Mouse (Mus musculus) forebrain, postnatal 0 days (tissue): ENCODE measurements around the gene Slc2a4. TPM values are rescaled to one million over a fixed set of nuclear protein-coding genes. Genes with fewer than 3 reads are reported as not detected.
A peak's percentile ranks its signal among the peaks of the same experiment; 100 is the strongest.

Experiments
- ATAC-seq: fragments of 200-750 bp; cut with Nextera tagmentation; 2 replicates; pipeline ENCODE4 v1.8.0; 2017; ENCODE audit warnings: mild to moderate bottlenecking, moderate library complexity
- DNase-seq: peaks from one replicate; pipeline ENCODE4 v3.0.0-alpha.2; 2015
- H3K27ac ChIP-seq: fragments of 300-500 bp; sonication (generic); 2 replicates; pipeline ENCODE4 v1.5.1; 2014; ENCODE audit warnings: low read depth, mild to moderate bottlenecking, antibody characterized with exemption, low read length, moderate library complexity, mixed read lengths
- H3K27me3 ChIP-seq: fragments of 300-500 bp; sonication (generic); 2 replicates; pipeline ENCODE4 v1.6.1; 2014; ENCODE audit warnings: mild to moderate bottlenecking, low read length, mixed read lengths; ENCODE audit not compliant: insufficient read depth
- H3K36me3 ChIP-seq: fragments of 300-500 bp; sonication (generic); 2 replicates; pipeline ENCODE4 v1.6.1; 2014; ENCODE audit warnings: mild to moderate bottlenecking, moderate library complexity; ENCODE audit not compliant: insufficient read depth
- H3K4me1 ChIP-seq: fragments of 300-500 bp; sonication (generic); 2 replicates; pipeline ENCODE4 v1.6.1; 2014; ENCODE audit warnings: antibody characterized with exemption; ENCODE audit not compliant: insufficient read depth
- H3K4me2 ChIP-seq: fragments of 300-500 bp; sonication (generic); 2 replicates; pipeline ENCODE4 v1.6.1; 2014; ENCODE audit warnings: low read depth, mild to moderate bottlenecking, moderate library complexity
- H3K4me3 ChIP-seq: fragments of 300-500 bp; sonication (generic); 2 replicates; pipeline ENCODE4 v1.5.1; 2014; ENCODE audit warnings: low read depth, low read length, mixed read lengths
- H3K9ac ChIP-seq: fragments of 300-500 bp; sonication (generic); 2 replicates; pipeline ENCODE4 v1.6.1; 2014; ENCODE audit warnings: mild to moderate bottlenecking
- H3K9me3 ChIP-seq: fragments of 300-500 bp; sonication (generic); 2 replicates; pipeline ENCODE4 v1.6.1; 2016; ENCODE audit warnings: low read length
- CTCF ChIP-seq: sonication (generic); IDR thresholded peaks from 2 replicates; pipeline ENCODE4 v1.5.1; 2016; ENCODE audit warnings: antibody characterized with exemption, control low read depth, low read depth
- WGBS: fragments of 180-500 bp; shearing (Covaris S2); extraction: QIAGEN DNeasy Blood & Tissue Kit; methylation state at CpG from one replicate; pipeline ENCODE4 v1.1.7; 2014; 5-methylcytosine and 5-hydroxymethylcytosine counted together
- polyA plus RNA-seq: library from polyadenylated mRNA; unstranded; fragments of >200 nt; fragmentation: Nextera tagmentation; extraction: Ambion mirVana; gene quantifications from 2 replicates; pipeline ENCODE4 v1.2.1, GENCODE M21; 2015
- total RNA-seq: library from RNA; depleted of rRNA; stranded (reverse); fragments of >200 nt; gene quantifications from 2 replicates; pipeline ENCODE4 v1.2.3, GENCODE M21; 2014

The Slc2a4 gene
- total and polyA plus RNA-seq, 2 experiments from 2014 or later, result 3.5 to 7.8 TPM

DNA sequence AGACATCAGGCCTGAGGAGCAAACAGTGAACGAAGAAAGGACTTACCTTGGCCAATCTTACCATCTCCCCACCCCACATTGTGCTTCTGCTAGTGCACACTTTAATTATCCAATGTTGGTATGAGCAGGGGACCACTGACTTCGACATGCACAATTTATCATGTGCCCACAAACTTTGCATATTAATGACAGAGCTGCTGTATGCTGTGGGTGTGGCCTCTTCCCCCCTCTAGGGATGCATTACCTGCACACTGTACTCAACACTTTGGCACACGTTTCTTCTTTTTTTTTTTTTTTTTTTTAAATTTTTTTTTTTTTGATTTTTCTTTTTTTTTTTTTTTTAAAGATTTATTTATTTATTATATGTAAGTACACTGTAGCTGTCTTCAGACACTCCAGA is 22.8 kb upstream of the Slc2a4 start:
- Histone ChIP-seq H3K4me2 (no peak overlapping the region), H3K4me1 (0 out of 2 replicates have a peak, but pooled peaks cover 3% of the 10 kb centered on the region), H3K9ac (no peak overlapping the region), H3K36me3 (peaks cover 68% of the 10 kb centered on the region), H3K27ac (no peak overlapping the region), H3K9me3 (no peaks in the 10 kb centered on the region), H3K4me3 (no peak overlapping the region), H3K27me3 (peaks cover 18% of the 10 kb centered on the region; the same call in 1 of the 2 replicates)
- ATAC-seq (no peak), DNase-seq (no peak)
- TF ChIP-seq CTCF, result no peak
- 84% methylated on average over 3 of the region's 3 CpGs for WGBS

DNA sequence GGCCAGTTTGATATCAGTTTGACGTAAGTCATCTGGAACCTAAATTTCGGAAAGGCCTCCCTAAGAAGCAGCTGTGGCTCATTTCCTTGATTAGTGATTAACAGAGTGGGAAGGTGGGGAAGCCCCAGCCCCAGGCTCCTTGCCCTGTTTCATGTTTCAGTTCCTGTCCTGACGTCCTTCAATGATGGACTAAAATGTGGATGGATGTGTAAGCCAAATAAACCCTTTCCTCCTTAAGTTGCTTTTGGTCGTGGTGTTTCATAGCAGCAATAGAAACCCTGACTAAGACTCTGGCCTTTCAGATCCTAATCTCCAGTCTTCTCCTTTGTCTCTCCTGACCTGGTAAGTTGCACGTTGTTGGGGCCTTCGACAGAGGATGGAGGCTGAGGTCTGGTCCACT is 22.2 kb upstream of the Slc2a4 start:
- H3K9me3 ChIP-seq, result no peaks in the 10 kb centered on the region
- ATAC-seq, result no peak
- WGBS, result 90% methylated on average over 6 of the region's 6 CpGs
- H3K27ac ChIP-seq, result no peak overlapping the region
- peaks cover 23% of the 10 kb centered on the region for H3K27me3 ChIP-seq
- no peak for TF ChIP-seq CTCF
- 0 out of 2 replicates have a peak, but pooled peaks cover 3% of the 10 kb centered on the region for H3K4me1 ChIP-seq
- no peak overlapping the region for H3K4me2 ChIP-seq
- H3K4me3 ChIP-seq, result no peak overlapping the region
- H3K9ac ChIP-seq, result no peak overlapping the region
- no peak for DNase-seq
- H3K36me3 ChIP-seq, result peaks cover 64% of the 10 kb centered on the region

GRCm38 (mm10) chr11:69968793-69969192 is 20.8 kb upstream of the Slc2a4 start:
- no peak for TF ChIP-seq CTCF
- Histone ChIP-seq H3K4me2 (no peak overlapping the region), H3K27me3 (peaks cover 35% of the 10 kb centered on the region), H3K4me1 (0 out of 2 replicates have a peak, but pooled peaks cover 3% of the 10 kb centered on the region), H3K9me3 (no peaks in the 10 kb centered on the region), H3K36me3 (peaks cover 49% of the 10 kb centered on the region), H3K27ac (no peak overlapping the region), H3K9ac (no peak overlapping the region), H3K4me3 (no peak overlapping the region)
- ATAC-seq (no peak), DNase-seq (no peak)
- 92% methylated on average over 4 of the region's 4 CpGs for WGBS

- peak; percentile 16; the same call in 1 of the 2 replicates for ATAC-seq
- no peak overlapping the region for H3K9ac ChIP-seq
- DNase-seq, result no peak
- WGBS, result 37% methylated on average over 17 of the region's 17 CpGs
- 0 out of 2 replicates have a peak, but pooled peaks cover 3% of the 10 kb centered on the region for H3K4me1 ChIP-seq
- TF ChIP-seq CTCF, result no peak
- H3K4me3 ChIP-seq, result peak overlapping the region; percentile 24; the same call in 1 of the 2 replicates
- peaks cover 33% of the 10 kb centered on the region for H3K36me3 ChIP-seq
- no peaks in the 10 kb centered on the region for H3K9me3 ChIP-seq
- H3K4me2 ChIP-seq, result peak overlapping the region; percentile 35
- H3K27me3 ChIP-seq, result peaks cover 42% of the 10 kb centered on the region
- H3K27ac ChIP-seq, result no peak overlapping the region
Measured at GRCm38 (mm10) chr11:69966860-69967517, 19.0 kb upstream of the Slc2a4 start.

DNA sequence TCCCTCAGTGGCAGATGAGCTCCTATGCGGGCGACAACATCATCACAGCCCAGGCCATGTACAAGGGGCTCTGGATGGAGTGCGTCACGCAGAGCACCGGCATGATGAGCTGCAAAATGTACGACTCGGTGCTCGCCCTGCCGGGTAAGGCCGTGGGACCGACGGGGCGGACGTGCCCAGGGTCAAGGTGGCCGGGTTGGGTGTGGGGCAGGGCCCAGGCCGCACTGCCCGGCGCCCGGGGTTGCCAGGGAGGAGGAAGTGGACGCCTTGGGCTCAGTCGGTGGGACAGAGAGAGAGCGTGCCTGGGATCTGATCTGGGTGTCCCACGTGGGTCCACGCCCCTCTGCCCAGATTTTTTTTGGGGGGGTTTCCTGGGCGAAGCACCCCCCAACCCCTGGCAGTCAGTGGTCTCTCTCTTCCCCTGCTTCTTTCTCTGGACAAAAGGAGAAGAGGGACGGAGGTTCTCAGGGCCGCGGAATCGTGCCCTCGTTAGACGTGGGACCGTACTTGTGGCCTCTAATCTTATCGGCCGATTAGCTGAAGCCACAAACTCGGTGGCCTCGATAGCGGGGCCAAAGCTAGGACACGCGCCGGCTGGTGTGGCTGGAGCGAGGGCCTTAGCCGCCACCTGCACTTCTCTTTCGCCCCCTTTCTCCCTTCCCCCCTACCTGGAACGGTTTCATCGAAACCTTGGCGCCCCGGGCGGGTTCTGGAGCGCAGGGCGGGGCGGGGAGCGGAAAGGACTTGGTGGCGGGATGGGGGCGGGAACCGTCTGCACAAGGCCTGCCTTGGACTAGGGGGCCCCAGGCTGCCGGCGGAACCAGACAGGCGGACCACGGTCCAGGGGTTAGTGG is 18.2 kb upstream of the Slc2a4 start:
- peaks cover 42% of the 10 kb centered on the region for H3K27me3 ChIP-seq
- DNase-seq (no peak), ATAC-seq (no peak)
- peaks cover 28% of the 10 kb centered on the region for H3K36me3 ChIP-seq
- H3K4me1 ChIP-seq, result 0 out of 2 replicates have a peak, but pooled peaks cover 3% of the 10 kb centered on the region
- 0 out of 2 replicates have a peak overlapping the region, but pooled peaks have one; percentile 6 for H3K9ac ChIP-seq
- H3K4me2 ChIP-seq, result peak overlapping the region; percentile 35
- TF ChIP-seq CTCF, result no peak
- H3K4me3 ChIP-seq, result peak overlapping the region; percentile 24
- H3K9me3 ChIP-seq, result no peaks in the 10 kb centered on the region
- 3% methylated on average over 59 of the region's 59 CpGs for WGBS
- H3K27ac ChIP-seq, result no peak overlapping the region

GRCm38 (mm10) chr11:69965271-69966005 is 17.4 kb upstream of the Slc2a4 start:
- Histone ChIP-seq H3K4me3 (0 out of 2 replicates have a peak overlapping the region, but pooled peaks have one; percentile 3), H3K27me3 (peaks cover 49% of the 10 kb centered on the region), H3K27ac (no peak overlapping the region), H3K4me1 (0 out of 2 replicates have a peak, but pooled peaks cover 3% of the 10 kb centered on the region), H3K4me2 (no peak overlapping the region), H3K36me3 (peaks cover 25% of the 10 kb centered on the region), H3K9me3 (no peaks in the 10 kb centered on the region), H3K9ac (no peak overlapping the region)
- 3% methylated on average over 49 of the region's 49 CpGs for WGBS
- DNase-seq, result no peak
- no peak for ATAC-seq
- TF ChIP-seq CTCF, result no peak
